Mouse (Mus musculus) erythroblast, embryonic 14.5 days (primary cell): Measurements from ENCODE around the gene Dnajc7.

Experiments used
- GATA1 ChIP-seq: IDR thresholded peaks from 2 replicates; pipeline ENCODE4 v1.6.1; 2012; ENCODE audit warnings: low read length, inconsistent platforms, mixed read lengths
- TAL1 ChIP-seq: IDR thresholded peaks from 3 replicates; pipeline ENCODE4 v1.6.1; 2012; ENCODE audit warnings: low read length, inconsistent platforms, mixed read lengths

GRCm38 (mm10) chr11:100616332-100616731 lies 3.6 kb downstream of the Dnajc7 start:
- no peak for TF ChIP-seq GATA1
- TF ChIP-seq TAL1 = no peak
